Mouse (Mus musculus) hindbrain, embryonic 14.5 days (tissue): ENCODE measurements at regions not wholly inside any gene's neighbourhood (a gene's known extent, or its start where the extent isn't known, plus 50 kb on each side); places are given as distances from the start of the nearest gene placed in this dataset.

Experiments
- ATAC-seq: fragments of 200-750 bp; cut with Nextera tagmentation; 2 replicates; pipeline ENCODE4 v1.8.0; 2017; ENCODE audit warnings: moderate number of reproducible peaks, mild to moderate bottlenecking, moderate TSS enrichment, moderate library complexity; ENCODE audit not compliant: low FRiP score
- DNase-seq: peaks from one replicate; pipeline ENCODE4 v3.0.0-alpha.2; 2015; ENCODE audit warnings: low spot score
- H3K27ac ChIP-seq: fragments of 300-500 bp; sonication (generic); 2 replicates; pipeline ENCODE4 v1.5.1; 2014; ENCODE audit warnings: mild to moderate bottlenecking, moderate library complexity
- H3K27me3 ChIP-seq: fragments of 300-500 bp; sonication (generic); 2 replicates; pipeline ENCODE4 v1.6.1; 2014; ENCODE audit warnings: mild to moderate bottlenecking, low read length, mixed read lengths; ENCODE audit not compliant: control insufficient read depth, insufficient read depth
- H3K36me3 ChIP-seq: fragments of 300-500 bp; sonication (generic); replicated peaks from 2 replicates; pipeline ENCODE4 v1.6.1; 2014; ENCODE audit not compliant: control insufficient read depth, insufficient read depth
- H3K4me1 ChIP-seq: fragments of 300-500 bp; sonication (generic); replicated peaks from 2 replicates; pipeline ENCODE4 v1.6.1; 2014; ENCODE audit warnings: antibody characterized with exemption, low read length, mixed read lengths; ENCODE audit not compliant: control insufficient read depth, insufficient read depth
- H3K4me2 ChIP-seq: fragments of 300-500 bp; sonication (generic); replicated peaks from 2 replicates; pipeline ENCODE4 v1.6.1; 2014; ENCODE audit warnings: mild to moderate bottlenecking, moderate library complexity
- H3K4me3 ChIP-seq: fragments of 300-500 bp; sonication (generic); replicated peaks from 2 replicates; pipeline ENCODE4 v1.5.1; 2014; ENCODE audit warnings: mild to moderate bottlenecking, low read length
- H3K9ac ChIP-seq: fragments of 300-500 bp; sonication (generic); 2 replicates; pipeline ENCODE4 v1.6.1; 2014
- H3K9me3 ChIP-seq: fragments of 300-500 bp; sonication (generic); 2 replicates; pipeline ENCODE4 v1.6.1; 2016; ENCODE audit warnings: low read length; ENCODE audit not compliant: control insufficient read depth
- WGBS: fragments of 180-500 bp; shearing (Covaris S2); extraction: QIAGEN DNeasy Blood & Tissue Kit; methylation state at CpG from one replicate; pipeline ENCODE4 v1.1.7; 2014; 5-methylcytosine and 5-hydroxymethylcytosine counted together

DNA sequence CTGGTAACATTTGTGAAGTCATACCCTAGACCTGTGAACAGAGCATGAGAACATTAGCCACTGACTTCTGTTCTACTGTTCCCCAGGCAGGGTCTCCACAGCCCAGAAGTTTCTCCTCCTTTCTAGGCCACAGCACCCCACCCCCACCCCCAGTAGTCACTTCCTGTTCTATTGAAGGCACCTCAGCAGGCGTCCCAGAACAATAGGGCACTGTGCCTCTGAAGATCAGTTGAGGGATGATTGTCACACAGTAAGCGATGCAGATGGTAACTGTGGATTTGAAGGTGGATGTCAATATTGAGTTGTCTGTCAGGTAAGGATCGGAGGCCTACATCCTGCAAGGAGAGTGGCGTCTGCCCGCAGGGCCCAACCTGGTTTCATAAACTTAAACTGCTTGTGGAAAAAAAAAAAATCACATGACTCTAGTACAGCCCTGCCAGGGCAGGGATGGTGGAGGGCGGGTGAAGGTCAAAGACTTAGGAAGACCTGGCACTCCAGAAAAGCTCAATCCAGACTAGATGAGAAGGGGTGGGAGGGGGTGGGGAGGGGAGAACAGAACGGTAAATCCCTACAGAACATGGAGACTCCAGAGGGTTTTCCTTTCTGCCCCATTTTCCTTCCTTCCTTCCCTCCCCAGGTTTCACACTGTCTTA lies 103.1 kb upstream of the Rybp start:
- Histone ChIP-seq H3K4me1 (no peaks in the 10 kb centered on the region), H3K36me3 (no peaks in the 10 kb centered on the region), H3K27ac (no peak overlapping the region), H3K9me3 (0 out of 2 replicates have a peak, but pooled peaks cover 8% of the 10 kb centered on the region), H3K4me3 (no peak overlapping the region), H3K9ac (no peak overlapping the region), H3K4me2 (no peak overlapping the region), H3K27me3 (0 out of 2 replicates have a peak, but pooled peaks cover 3% of the 10 kb centered on the region)
- ATAC-seq (no peak), DNase-seq (no peak)
- 74% methylated on average over 7 of the region's 7 CpGs for WGBS

GRCm38 (mm10) chr6:100387042-100387441 lies 99.8 kb upstream of the Rybp start:
- H3K4me2 ChIP-seq, result no peak overlapping the region
- no peak overlapping the region for H3K27ac ChIP-seq
- ATAC-seq, result no peak

DNA sequence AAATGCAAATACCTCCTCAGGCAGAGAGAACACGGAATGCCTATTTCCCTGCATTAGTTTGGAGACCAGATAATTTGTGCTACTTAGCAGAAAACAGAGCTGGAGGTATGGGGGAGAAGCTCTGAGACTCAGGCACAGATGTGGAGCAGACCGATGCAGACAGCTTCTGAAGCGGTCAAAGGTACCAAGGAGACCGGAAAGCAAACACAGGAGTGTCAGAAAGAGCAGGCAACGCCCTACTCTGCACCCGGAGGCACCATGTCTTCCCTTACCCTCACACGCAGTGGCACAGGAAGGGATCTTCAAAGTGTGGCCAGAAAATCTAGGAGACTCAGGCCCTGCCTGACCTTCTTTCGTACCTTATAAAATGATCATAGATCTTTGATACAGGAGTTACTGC lies 98.4 kb upstream of the Rybp start:
- Histone ChIP-seq H3K4me3 (no peak overlapping the region), H3K4me1 (0 out of 2 replicates have a peak, but pooled peaks cover 5% of the 10 kb centered on the region), H3K27ac (no peak overlapping the region), H3K36me3 (no peaks in the 10 kb centered on the region), H3K27me3 (0 out of 2 replicates have a peak, but pooled peaks cover 3% of the 10 kb centered on the region), H3K9ac (no peak overlapping the region), H3K4me2 (no peak overlapping the region), H3K9me3 (0 out of 2 replicates have a peak, but pooled peaks cover 4% of the 10 kb centered on the region)
- 74% methylated on average over 8 of the region's 8 CpGs for WGBS
- no peak for DNase-seq
- ATAC-seq, result no peak

More at GRCm38 (mm10) chr6:100387042-100387441, 99.8 kb upstream of the Rybp start:
- H3K9ac ChIP-seq, result no peak overlapping the region
- no peaks in the 10 kb centered on the region for H3K36me3 ChIP-seq
- H3K4me1 ChIP-seq, result no peaks in the 10 kb centered on the region
- WGBS, result 51% methylated on average over 5 of the region's 5 CpGs
- no peak for DNase-seq
- 0 out of 2 replicates have a peak, but pooled peaks cover 4% of the 10 kb centered on the region for H3K9me3 ChIP-seq
- no peak overlapping the region for H3K4me3 ChIP-seq
- 0 out of 2 replicates have a peak, but pooled peaks cover 3% of the 10 kb centered on the region for H3K27me3 ChIP-seq

DNA sequence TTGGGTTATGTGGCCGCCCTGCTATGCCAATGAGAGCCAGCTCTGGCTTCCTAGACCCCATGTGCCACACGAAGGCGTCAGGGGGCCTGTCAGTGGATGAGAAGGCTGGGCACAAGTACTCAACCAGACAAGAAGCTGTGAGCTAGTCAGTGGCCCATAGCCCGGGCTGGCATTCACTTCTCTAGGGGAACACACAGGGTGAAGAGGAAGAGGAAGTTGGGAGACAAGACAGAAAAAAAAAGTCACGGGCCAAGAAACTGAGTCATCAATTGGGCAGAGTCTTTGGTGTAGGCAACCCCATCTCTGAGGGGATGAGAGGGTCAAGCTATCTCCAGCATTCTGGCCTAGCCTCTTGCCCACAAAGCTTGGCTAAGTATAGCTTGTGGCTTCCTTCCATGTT lies 93.8 kb upstream of the Rybp start:
- Histone ChIP-seq H3K4me3 (no peak overlapping the region), H3K9ac (no peak overlapping the region), H3K4me2 (no peak overlapping the region), H3K4me1 (peaks cover 18% of the 10 kb centered on the region), H3K36me3 (no peaks in the 10 kb centered on the region), H3K9me3 (no peaks in the 10 kb centered on the region), H3K27ac (no peak overlapping the region), H3K27me3 (no peaks in the 10 kb centered on the region)
- DNase-seq, result no peak
- WGBS, result 68% methylated on average over 5 of the region's 5 CpGs
- no peak for ATAC-seq

DNA sequence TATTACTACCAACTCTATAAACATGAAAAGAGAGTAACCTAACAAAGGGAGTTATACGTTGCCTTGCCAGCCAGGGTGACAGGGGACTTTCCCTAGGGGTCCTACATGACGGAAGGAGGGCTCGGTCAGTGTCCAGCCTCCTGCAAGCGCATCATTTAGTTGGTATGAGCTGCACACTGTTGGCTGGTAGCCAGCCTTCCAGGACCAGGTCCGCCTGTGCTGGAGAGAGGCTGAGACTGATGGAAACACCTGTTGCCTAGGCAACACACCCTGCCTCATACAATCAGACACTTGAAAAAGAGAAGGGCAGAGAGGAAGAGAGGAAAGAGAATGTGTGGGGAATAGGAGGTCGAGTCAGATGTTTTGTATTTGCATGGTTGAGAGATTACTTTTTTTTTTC lies 93.3 kb upstream of the Rybp start:
- peaks cover 18% of the 10 kb centered on the region for H3K4me1 ChIP-seq
- peak; percentile 71 for DNase-seq
- 18% methylated on average over 6 of the region's 6 CpGs for WGBS
- no peaks in the 10 kb centered on the region for H3K36me3 ChIP-seq
- H3K9ac ChIP-seq, result no peak overlapping the region
- no peaks in the 10 kb centered on the region for H3K9me3 ChIP-seq
- ATAC-seq, result peak; percentile 76
- no peaks in the 10 kb centered on the region for H3K27me3 ChIP-seq
- H3K27ac ChIP-seq, result no peak overlapping the region
- no peak overlapping the region for H3K4me3 ChIP-seq
- H3K4me2 ChIP-seq, result no peak overlapping the region

- H3K27ac ChIP-seq, result no peak overlapping the region
- DNase-seq, result no peak
- H3K9me3 ChIP-seq, result no peaks in the 10 kb centered on the region
- H3K36me3 ChIP-seq, result no peaks in the 10 kb centered on the region
- no peak for ATAC-seq
- no peaks in the 10 kb centered on the region for H3K27me3 ChIP-seq
- peaks cover 18% of the 10 kb centered on the region for H3K4me1 ChIP-seq
- 28% methylated on average over 4 of the region's 4 CpGs for WGBS
- H3K4me3 ChIP-seq, result no peak overlapping the region
- H3K9ac ChIP-seq, result no peak overlapping the region
- H3K4me2 ChIP-seq, result no peak overlapping the region
These were observed 92.5 kb upstream of the Rybp start for GRCm38 (mm10) chr6:100379792-100380191.

GRCm38 (mm10) chr6:100378533-100378874 lies 91.2 kb upstream of the Rybp start:
- Histone ChIP-seq H3K9ac (no peak overlapping the region), H3K27me3 (no peaks in the 10 kb centered on the region), H3K4me3 (no peak overlapping the region), H3K9me3 (no peaks in the 10 kb centered on the region), H3K27ac (no peak overlapping the region), H3K4me2 (no peak overlapping the region), H3K36me3 (no peaks in the 10 kb centered on the region), H3K4me1 (peaks cover 18% of the 10 kb centered on the region)
- ATAC-seq (no peak), DNase-seq (peak; percentile 59)
- WGBS, result 28% methylated on average over 4 of the region's 4 CpGs

- ATAC-seq, result no peak
- Histone ChIP-seq H3K9me3 (no peaks in the 10 kb centered on the region), H3K36me3 (no peaks in the 10 kb centered on the region), H3K4me1 (peaks cover 18% of the 10 kb centered on the region), H3K4me3 (no peak overlapping the region), H3K27me3 (no peaks in the 10 kb centered on the region), H3K4me2 (no peak overlapping the region), H3K27ac (no peak overlapping the region), H3K9ac (no peak overlapping the region)
- no peak for DNase-seq
- WGBS, result 31% methylated on average over 6 of the region's 6 CpGs
These were observed 90.7 kb upstream of the Rybp start for GRCm38 (mm10) chr6:100377828-100378532.

DNA sequence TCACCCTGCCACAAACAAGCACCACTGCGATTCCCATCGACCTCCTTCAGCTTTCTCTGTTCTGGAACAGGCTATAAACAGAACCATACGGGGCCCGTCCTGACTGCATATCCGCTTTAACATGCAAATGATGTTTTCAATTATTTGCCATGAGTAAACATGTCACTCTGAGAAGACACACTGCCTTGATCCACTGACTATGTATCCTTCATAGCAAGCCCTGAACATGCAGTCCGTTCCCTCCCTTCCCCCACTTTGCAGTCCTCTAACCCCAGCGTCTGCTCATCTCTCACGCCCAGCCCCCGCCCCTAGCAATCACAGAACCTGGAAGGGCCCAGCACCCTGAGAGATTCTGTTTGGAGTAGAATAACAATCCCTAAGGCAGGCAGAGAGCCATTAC lies 89.4 kb upstream of the Rybp start:
- no peak for ATAC-seq
- H3K27ac ChIP-seq, result no peak overlapping the region
- DNase-seq, result no peak

More for the DNA sequence above, 89.4 kb upstream of the Rybp start:
- Histone ChIP-seq H3K4me1 (peaks cover 18% of the 10 kb centered on the region), H3K27me3 (no peaks in the 10 kb centered on the region), H3K4me3 (no peak overlapping the region), H3K9me3 (no peaks in the 10 kb centered on the region), H3K9ac (no peak overlapping the region), H3K36me3 (no peaks in the 10 kb centered on the region), H3K4me2 (no peak overlapping the region)
- 24% methylated on average over 9 of the region's 9 CpGs for WGBS
